Mouse (Mus musculus) hindbrain, embryonic 12.5 days (tissue): ENCODE results near the gene Ezr. TPM values are rescaled to one million over a fixed set of nuclear protein-coding genes. Genes with fewer than 3 reads are reported as not detected.

Source experiments
- ATAC-seq: fragments of 200-750 bp; cut with Nextera tagmentation; 2 replicates; pipeline ENCODE4 v1.8.0; 2017; ENCODE audit warnings: moderate TSS enrichment; ENCODE audit not compliant: low FRiP score
- H3K27ac ChIP-seq: fragments of 300-500 bp; sonication (generic); 2 replicates; pipeline ENCODE4 v1.5.1; 2016; ENCODE audit warnings: mild to moderate bottlenecking
- H3K27me3 ChIP-seq: fragments of 300-500 bp; sonication (generic); 2 replicates; pipeline ENCODE4 v1.6.1; 2016; ENCODE audit warnings: mild to moderate bottlenecking
- H3K36me3 ChIP-seq: fragments of 300-500 bp; sonication (generic); 2 replicates; pipeline ENCODE4 v1.6.1; 2016; ENCODE audit warnings: mild to moderate bottlenecking
- H3K4me1 ChIP-seq: fragments of 300-500 bp; sonication (generic); 2 replicates; pipeline ENCODE4 v1.6.1; 2016
- H3K4me2 ChIP-seq: fragments of 300-500 bp; sonication (generic); replicated peaks from 2 replicates; pipeline ENCODE4 v1.6.1; 2016; ENCODE audit warnings: mild to moderate bottlenecking
- H3K4me3 ChIP-seq: fragments of 300-500 bp; sonication (generic); 2 replicates; pipeline ENCODE4 v1.5.1; 2016; ENCODE audit warnings: mild to moderate bottlenecking
- H3K9ac ChIP-seq: fragments of 300-500 bp; sonication (generic); 2 replicates; pipeline ENCODE4 v1.6.1; 2016; ENCODE audit warnings: mild to moderate bottlenecking, moderate library complexity
- H3K9me3 ChIP-seq: fragments of 300-500 bp; sonication (generic); replicated peaks from 2 replicates; pipeline ENCODE4 v1.6.1; 2016; ENCODE audit warnings: mild to moderate bottlenecking
- WGBS: fragments of 180-500 bp; shearing (Covaris S2); methylation state at CpG from one replicate; pipeline ENCODE4 v1.1.7; 2016; 5-methylcytosine and 5-hydroxymethylcytosine counted together
- polyA plus RNA-seq: library from polyadenylated mRNA; unstranded; fragments of >200 nt; fragmentation: Nextera tagmentation; extraction: Ambion mirVana; gene quantifications from 2 replicates; pipeline ENCODE4 v1.2.1, GENCODE M21; 2016

Gene Ezr
- polyA plus RNA-seq, 1 experiment from 2014 or later = 97.9 TPM

DNA sequence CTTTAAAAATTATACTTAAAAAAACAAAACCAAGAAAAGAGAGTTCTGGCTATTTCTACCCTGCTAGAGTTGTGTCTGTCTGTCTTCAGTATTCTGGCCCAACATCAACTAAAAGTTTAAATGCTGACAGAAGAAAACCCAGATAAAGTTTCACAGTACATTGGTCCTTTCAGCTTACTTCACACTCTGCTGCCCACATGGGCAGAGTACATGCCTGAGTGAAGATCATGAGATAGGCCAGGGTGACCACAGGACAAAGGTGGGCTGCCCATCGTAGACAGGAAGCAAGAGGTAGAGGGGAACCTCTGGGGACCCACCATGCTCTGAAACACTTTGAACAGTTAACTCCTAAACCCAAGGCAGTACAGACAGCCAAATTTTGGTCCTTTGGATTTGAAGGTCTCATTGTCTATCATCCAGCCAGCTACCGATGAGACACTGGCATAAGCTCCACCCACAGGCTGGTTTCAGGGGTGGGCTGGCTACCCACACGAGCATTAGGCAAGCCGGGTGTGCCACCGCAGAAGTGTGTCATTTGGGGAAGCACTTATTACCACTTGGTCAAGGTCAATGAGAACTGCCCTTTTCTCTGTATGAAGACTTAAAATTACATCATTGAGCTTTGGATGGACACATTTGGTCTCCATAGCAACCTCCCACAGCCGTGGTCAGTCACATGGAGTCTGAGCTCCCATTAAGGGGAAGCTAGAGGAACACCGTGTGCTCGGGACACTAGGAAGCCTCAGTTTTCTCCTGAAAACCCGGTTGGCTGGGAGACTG, 35.9 kb downstream of the Ezr start:
- peak overlapping the region; percentile 67; the same call in 1 of the 2 replicates for H3K27ac ChIP-seq

DNA sequence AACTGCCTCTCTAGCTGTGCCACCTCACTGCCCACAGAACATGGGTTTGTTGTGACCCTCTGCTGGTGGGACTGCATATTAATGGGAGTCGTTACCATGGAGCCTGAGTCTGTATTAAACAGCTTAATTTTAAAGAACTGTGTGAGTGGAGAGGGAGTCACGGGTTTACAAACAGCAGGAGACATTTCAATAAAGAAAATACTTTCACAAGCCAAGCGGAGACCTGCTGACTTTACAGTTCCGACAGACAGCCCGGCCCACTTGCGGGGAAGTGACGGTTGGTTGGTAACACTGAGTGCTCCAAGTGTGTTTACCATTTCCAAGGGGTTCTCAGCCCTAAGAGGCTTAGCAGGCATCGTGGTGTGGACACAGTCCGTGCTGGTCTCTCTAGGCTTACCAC, 36.6 kb downstream of the Ezr start:
- WGBS = 31% methylated on average over 9 of the region's 9 CpGs
- H3K27ac ChIP-seq = peak overlapping the region; percentile 67
- no peak overlapping the region for H3K4me2 ChIP-seq
- peak; percentile 70 for ATAC-seq
- no peak overlapping the region for H3K4me3 ChIP-seq
- H3K9me3 ChIP-seq = no peaks in the 10 kb centered on the region
- no peaks in the 10 kb centered on the region for H3K36me3 ChIP-seq
- H3K4me1 ChIP-seq = peaks cover 63% of the 10 kb centered on the region
- H3K27me3 ChIP-seq = no peaks in the 10 kb centered on the region
- H3K9ac ChIP-seq = no peak overlapping the region

More for the DNA sequence above, 35.9 kb downstream of the Ezr start:
- Histone ChIP-seq H3K4me3 (no peak overlapping the region), H3K27me3 (no peaks in the 10 kb centered on the region), H3K9ac (no peak overlapping the region), H3K9me3 (no peaks in the 10 kb centered on the region), H3K36me3 (no peaks in the 10 kb centered on the region), H3K4me1 (peaks cover 62% of the 10 kb centered on the region), H3K4me2 (no peak overlapping the region)
- ATAC-seq = no peak
- 60% methylated on average over 9 of the region's 9 CpGs for WGBS

DNA sequence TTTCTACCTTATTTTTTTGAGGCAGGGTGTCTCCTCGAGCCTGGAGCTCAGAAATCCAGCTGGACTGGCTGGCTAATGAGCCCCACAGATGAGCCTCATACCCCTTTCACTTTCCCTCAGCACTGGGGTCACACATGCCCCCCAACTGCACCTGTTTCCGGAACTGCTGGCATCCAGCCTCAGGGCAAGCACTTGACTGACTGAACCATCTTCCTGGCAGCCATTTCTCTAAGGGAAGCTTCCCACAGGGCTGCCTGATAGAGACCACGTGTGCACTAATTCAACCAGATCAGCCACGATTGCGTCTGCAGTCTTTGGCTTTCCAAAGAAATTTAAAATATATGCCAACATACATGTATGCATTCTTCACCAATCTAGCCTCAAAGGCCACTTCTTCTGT, 37.1 kb downstream of the Ezr start:
- H3K4me3 ChIP-seq = no peak overlapping the region
- H3K4me2 ChIP-seq = no peak overlapping the region
- H3K27ac ChIP-seq = peak overlapping the region; percentile 46
- 0 out of 2 replicates have a peak, but pooled peaks cover 3% of the 10 kb centered on the region for H3K36me3 ChIP-seq
- ATAC-seq = 0 out of 2 replicates have a peak, but pooled peaks have one; percentile 26
- no peak overlapping the region for H3K9ac ChIP-seq
- no peaks in the 10 kb centered on the region for H3K27me3 ChIP-seq
- peaks cover 67% of the 10 kb centered on the region for H3K4me1 ChIP-seq
- 60% methylated on average over 5 of the region's 5 CpGs for WGBS
- H3K9me3 ChIP-seq = no peaks in the 10 kb centered on the region

DNA sequence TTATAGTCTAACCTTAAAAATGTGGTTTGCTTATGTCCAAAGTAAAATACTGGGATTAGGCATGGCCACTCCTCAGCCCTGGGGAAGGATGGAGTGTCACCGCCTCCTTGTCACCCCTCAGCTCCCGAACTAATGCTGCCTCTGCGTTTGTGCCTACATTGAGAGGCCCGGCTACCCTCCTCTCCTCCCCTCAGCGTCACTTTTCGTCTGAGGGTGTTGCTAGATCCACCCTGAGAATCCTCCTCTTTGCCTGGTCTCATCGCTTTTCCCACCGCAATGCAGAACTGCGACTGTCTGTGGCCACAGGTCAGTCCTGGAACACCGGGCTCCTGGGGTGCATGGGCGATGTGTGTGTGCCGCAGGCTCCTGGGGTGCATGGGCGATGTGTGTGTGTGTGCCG, 37.7 kb downstream of the Ezr start:
- no peaks in the 10 kb centered on the region for H3K27me3 ChIP-seq
- ATAC-seq = no peak
- H3K36me3 ChIP-seq = 0 out of 2 replicates have a peak, but pooled peaks cover 8% of the 10 kb centered on the region
- H3K9me3 ChIP-seq = no peaks in the 10 kb centered on the region
- H3K4me2 ChIP-seq = no peak overlapping the region
- H3K4me3 ChIP-seq = no peak overlapping the region
- 81% methylated on average over 14 of the region's 14 CpGs for WGBS
- no peak overlapping the region for H3K9ac ChIP-seq
- H3K27ac ChIP-seq = no peak overlapping the region
- peaks cover 71% of the 10 kb centered on the region for H3K4me1 ChIP-seq

DNA sequence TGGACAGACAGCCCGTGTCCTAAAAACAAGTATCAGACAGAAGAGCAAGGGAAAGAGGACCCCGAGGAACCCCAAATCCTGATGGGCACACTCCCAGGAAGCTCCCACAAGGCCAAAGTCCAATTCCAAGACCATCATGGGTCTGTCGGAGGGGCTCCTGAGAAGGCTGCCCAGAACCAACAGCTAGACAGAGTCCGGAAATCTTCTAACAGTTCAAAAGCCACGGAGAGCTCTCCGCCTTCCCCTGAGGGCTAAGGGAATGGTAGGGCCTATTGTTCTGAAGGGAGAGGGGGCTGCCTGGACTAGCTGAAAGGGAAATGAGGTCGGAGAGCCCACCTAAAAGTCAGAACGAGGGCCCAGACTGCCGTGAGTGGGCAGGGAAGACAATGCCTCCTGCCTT, 38.2 kb downstream of the Ezr start:
- 48% methylated on average over 9 of the region's 9 CpGs for WGBS
- no peak for ATAC-seq
- Histone ChIP-seq H3K4me1 (peaks cover 71% of the 10 kb centered on the region), H3K36me3 (peaks cover 11% of the 10 kb centered on the region; the same call in 1 of the 2 replicates), H3K27me3 (no peaks in the 10 kb centered on the region), H3K9me3 (no peaks in the 10 kb centered on the region; the same call in 1 of the 2 replicates), H3K4me2 (no peak overlapping the region), H3K27ac (no peak overlapping the region), H3K4me3 (no peak overlapping the region), H3K9ac (no peak overlapping the region)

DNA sequence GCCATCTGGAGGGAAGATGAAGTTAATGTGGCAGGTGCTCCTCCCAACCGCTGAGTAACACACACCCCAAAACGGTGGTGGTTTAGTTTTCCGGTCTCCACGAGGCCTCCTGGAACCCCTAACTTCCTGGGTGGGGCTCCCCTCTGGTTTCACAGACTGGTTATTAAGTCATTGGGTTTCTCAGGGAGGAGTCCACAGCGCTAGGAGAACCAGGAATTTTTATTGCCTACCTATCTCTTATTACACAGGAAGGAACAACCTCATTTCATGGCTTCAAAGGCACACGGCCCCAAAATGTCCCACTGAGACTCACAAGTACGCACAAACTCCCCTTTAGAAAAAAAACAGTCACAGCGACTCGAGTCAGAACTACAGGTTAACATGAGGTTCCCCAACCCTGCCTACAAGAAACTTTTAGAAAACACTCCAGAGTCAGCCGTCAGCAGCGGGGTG, 38.8 kb downstream of the Ezr start:
- ATAC-seq = no peak
- Histone ChIP-seq H3K27ac (no peak overlapping the region), H3K4me2 (no peak overlapping the region), H3K9ac (no peak overlapping the region), H3K4me1 (peaks cover 71% of the 10 kb centered on the region), H3K27me3 (no peaks in the 10 kb centered on the region), H3K36me3 (peaks cover 17% of the 10 kb centered on the region; the same call in 1 of the 2 replicates), H3K9me3 (no peaks in the 10 kb centered on the region; the same call in 1 of the 2 replicates), H3K4me3 (no peak overlapping the region)
- 79% methylated on average over 11 of the region's 11 CpGs for WGBS

DNA sequence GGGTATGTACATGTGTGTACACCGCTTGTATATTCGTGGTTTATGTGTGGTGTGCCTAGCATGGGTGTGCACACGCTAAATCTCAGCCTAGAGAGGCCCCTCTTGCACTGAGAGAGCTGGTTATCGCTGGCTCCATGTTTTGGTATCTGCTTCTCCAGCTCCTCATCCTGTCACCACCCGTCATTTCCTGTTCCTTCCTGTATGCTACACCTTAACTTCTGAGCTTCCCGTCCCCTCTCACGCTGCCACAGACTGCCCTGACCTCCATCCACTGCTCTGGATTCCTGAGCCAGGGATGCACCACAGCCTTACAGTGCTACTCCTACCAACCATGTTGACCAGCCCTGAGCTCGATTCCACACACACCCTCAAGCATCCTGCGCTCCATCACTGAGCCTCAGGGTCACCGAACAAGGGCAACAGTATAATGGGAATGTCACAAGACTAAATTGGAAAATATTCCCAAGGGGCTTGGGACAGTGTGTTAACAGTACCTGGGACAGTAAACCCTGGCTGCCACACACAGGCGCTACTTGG, 39.5 kb downstream of the Ezr start:
- peaks cover 71% of the 10 kb centered on the region for H3K4me1 ChIP-seq
- no peaks in the 10 kb centered on the region; the same call in 1 of the 2 replicates for H3K9me3 ChIP-seq
- WGBS = 85% methylated on average over 11 of the region's 11 CpGs
- H3K4me2 ChIP-seq = no peak overlapping the region
- H3K4me3 ChIP-seq = no peak overlapping the region
- peaks cover 19% of the 10 kb centered on the region; the same call in 1 of the 2 replicates for H3K36me3 ChIP-seq
- H3K9ac ChIP-seq = no peak overlapping the region
- peak overlapping the region; percentile 46; the same call in 1 of the 2 replicates for H3K27ac ChIP-seq
- no peak for ATAC-seq
- H3K27me3 ChIP-seq = no peaks in the 10 kb centered on the region

DNA sequence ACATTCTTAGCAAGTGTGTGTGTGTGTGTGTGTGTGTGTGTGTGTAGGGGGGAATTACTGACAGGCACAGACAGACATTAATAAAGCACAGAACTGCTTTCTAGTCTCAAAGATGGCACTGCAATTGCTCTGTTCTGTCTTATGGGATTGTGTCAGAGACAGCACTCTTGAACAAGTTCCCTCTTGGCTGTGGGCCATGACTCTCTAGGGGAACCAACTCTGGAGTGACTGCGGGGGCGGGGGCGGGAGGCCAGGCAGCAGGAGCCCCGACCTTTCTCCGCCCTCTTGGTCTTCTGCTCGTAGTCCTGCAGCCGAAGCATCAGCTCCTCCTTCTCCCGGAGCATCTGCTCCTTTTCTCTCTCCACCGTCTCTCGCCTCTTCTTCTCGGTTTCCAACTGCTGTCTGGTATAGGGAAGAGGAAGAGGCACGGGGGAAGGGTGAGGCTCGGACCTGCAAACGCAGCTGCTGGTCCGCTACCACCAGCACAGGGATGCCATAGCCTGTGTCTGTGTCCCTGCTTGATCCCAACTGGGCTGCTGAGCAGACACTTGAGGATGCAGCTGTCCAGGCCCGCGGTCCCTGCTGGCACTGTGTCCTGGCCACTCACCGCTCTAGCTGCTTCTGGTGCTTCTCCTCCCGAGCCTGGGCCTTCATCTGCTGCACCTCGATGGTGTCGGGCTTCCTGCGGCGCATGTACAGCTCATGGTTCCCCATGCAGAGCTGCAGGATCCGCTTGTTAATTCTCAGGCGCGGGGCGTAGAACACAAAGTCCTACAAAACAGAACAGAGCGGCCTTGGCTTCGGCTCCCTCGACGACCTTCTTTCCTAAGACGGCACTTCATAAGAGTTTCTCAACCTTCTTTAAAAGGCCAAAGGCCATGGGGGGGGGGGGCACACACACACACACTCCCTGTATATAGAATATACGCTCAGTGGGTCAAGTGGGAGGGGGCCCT, 40.2 kb downstream of the Ezr start:
- Histone ChIP-seq H3K9me3 (no peaks in the 10 kb centered on the region; the same call in 1 of the 2 replicates), H3K36me3 (peaks cover 19% of the 10 kb centered on the region; the same call in 1 of the 2 replicates), H3K27me3 (no peaks in the 10 kb centered on the region), H3K4me2 (no peak overlapping the region), H3K9ac (peak overlapping the region; percentile 38), H3K4me3 (no peak overlapping the region), H3K4me1 (peaks cover 69% of the 10 kb centered on the region), H3K27ac (peak overlapping the region; percentile 46; the same call in 1 of the 2 replicates)
- no peak for ATAC-seq
- 65% methylated on average over 33 of the region's 33 CpGs for WGBS

DNA sequence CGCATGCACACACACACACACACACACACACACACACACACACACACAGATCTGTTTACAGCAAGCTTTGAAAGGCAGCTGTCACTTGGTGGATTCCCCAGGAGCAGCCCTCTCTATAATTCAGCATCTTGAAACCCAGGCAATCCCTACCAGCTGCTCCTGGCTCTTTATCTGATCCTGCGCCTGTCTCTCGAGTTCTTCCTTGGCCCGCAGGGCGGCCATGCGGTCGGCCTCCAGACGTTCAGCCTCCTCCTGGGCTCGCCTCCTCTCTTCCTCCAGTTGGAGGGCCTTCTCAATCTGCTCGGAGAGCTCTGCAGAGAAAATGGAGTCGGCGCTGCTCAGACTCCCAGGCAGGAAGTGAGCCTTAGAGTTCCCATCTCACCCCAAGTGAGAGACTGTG, 41.3 kb downstream of the Ezr start:
- Histone ChIP-seq H3K27me3 (no peaks in the 10 kb centered on the region), H3K36me3 (peaks cover 19% of the 10 kb centered on the region; the same call in 1 of the 2 replicates), H3K27ac (peak overlapping the region; percentile 12; the same call in 1 of the 2 replicates), H3K9me3 (no peaks in the 10 kb centered on the region; the same call in 1 of the 2 replicates), H3K4me2 (no peak overlapping the region), H3K4me1 (peaks cover 69% of the 10 kb centered on the region), H3K9ac (no peak overlapping the region), H3K4me3 (no peak overlapping the region)
- no peak for ATAC-seq
- 78% methylated on average over 12 of the region's 12 CpGs for WGBS

DNA sequence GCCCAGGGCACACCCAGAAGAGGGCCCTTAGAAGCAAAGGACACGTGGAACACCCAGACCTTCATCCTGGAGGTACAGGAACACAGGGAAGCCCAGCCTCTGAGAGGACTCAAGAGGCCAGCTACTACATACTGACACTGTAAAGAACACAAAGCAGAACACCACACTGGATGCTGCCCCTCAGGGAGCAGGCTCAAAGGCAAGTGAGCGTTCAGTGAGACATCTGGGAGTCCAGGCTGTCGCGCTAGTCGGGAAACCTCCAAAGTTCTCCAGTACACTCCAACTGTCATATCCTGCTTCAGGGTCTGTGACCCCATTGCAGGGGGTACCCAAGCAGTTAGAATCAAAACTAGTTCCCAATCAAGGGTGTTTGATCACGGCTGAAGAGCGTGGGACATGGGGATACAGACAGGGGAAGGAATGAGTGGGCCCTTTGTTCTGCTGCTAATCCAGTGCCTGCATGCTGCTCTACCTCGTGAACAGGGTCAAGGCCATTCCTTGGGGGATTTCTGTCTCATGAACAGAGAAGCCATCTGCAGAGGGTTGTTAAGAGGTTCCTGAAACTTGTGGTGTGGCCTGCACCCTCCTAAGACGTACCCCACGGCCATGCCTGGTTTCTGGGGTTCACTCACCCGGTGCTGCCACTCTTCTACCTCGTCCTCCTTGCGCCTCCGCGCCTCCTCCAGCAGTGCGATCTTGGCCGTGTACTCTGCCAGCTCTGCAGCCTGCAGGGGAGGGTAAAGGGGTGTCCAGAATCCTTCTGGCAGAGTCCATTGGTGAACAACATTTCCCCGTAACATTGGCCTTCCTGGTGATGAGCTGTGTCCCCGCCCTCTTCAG, 42.0 kb downstream of the Ezr start:
- Histone ChIP-seq H3K27me3 (no peaks in the 10 kb centered on the region), H3K27ac (peak overlapping the region; percentile 35; the same call in 1 of the 2 replicates), H3K4me2 (no peak overlapping the region), H3K36me3 (peaks cover 19% of the 10 kb centered on the region; the same call in 1 of the 2 replicates), H3K9me3 (no peaks in the 10 kb centered on the region; the same call in 1 of the 2 replicates), H3K9ac (no peak overlapping the region), H3K4me1 (peaks cover 64% of the 10 kb centered on the region), H3K4me3 (no peak overlapping the region)
- no peak for ATAC-seq
- 72% methylated on average over 19 of the region's 19 CpGs for WGBS

DNA sequence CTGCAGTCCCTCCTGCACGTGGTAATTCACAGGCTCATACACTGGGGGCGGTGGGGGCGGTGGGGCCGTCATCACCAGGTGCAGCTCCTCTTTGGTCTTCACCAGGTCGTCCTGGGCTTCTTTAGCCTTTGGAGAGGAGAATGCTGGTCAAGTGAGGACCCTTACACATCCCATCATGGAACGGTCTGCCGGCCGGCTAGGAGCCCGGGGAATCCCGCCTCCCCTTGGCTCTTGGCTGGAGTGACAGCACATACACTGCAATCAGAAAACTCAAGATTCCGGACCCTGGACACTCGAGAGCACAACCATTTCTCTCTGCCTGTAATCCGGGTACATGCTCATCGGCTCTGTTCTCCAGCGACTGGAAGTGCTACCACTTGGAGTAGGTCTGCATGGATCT, 42.8 kb downstream of the Ezr start:
- Histone ChIP-seq H3K4me2 (no peak overlapping the region), H3K36me3 (peaks cover 19% of the 10 kb centered on the region; the same call in 1 of the 2 replicates), H3K27me3 (no peaks in the 10 kb centered on the region), H3K4me1 (peaks cover 59% of the 10 kb centered on the region), H3K9me3 (no peaks in the 10 kb centered on the region; the same call in 1 of the 2 replicates), H3K27ac (no peak overlapping the region; the same call in 1 of the 2 replicates), H3K9ac (no peak overlapping the region), H3K4me3 (no peak overlapping the region)
- 92% methylated on average over 15 of the region's 15 CpGs for WGBS
- ATAC-seq = no peak
